Mouse (Mus musculus): ENCODE measurements around the gene Rapgef1. TPM values are rescaled to one million over a fixed set of nuclear protein-coding genes. Genes with fewer than 3 reads are reported as not detected.

Rapgef1 gene
- total and polyA plus RNA-seq, 2 experiments, result 11.8 to 25.3 TPM

- TF ChIP-seq CTCF (IDR thresholded peaks at IDR 0.05; ENCODE audit: low read depth, low read length), result no peak
- TF ChIP-seq POLR2A (IDR thresholded peaks at IDR 0.05; ENCODE audit: extremely low read depth, insufficient read depth, low read length), result no peak
- H3K36me3 ChIP-seq (ENCODE audit: control insufficient read depth, insufficient read depth, low read length), result no peaks in the 10 kb centered on the region
- H3K9ac ChIP-seq (ENCODE audit: low read depth, low read length), result no peak overlapping the region
- no peak for DNase-seq (ENCODE audit: extremely low read depth, low read depth, low spot score)
- H3K4me1 ChIP-seq (ENCODE audit: control insufficient read depth, insufficient read depth, low read length), result peaks cover 9% of the 10 kb centered on the region
- no peak overlapping the region for H3K27ac ChIP-seq (replicated peaks; ENCODE audit: insufficient read depth, low read depth, low read length)
- no peaks in the 10 kb centered on the region for H3K27me3 ChIP-seq (ENCODE audit: control insufficient read depth, insufficient read depth, low read length)
- 82% methylated on average over 3 of the region's 3 CpGs for WGBS
- peaks cover 59% of the 10 kb centered on the region; the same call in 1 of the 2 replicates for H3K79me2 ChIP-seq (ENCODE audit: control insufficient read depth, insufficient read depth, low read length)
- no peak overlapping the region for H3K4me3 ChIP-seq (ENCODE audit: insufficient read depth, low read depth, low read length)
These were observed 22.2 kb downstream of the Rapgef1 start for GRCm38 (mm10) chr2:29641707-29642106.

DNA sequence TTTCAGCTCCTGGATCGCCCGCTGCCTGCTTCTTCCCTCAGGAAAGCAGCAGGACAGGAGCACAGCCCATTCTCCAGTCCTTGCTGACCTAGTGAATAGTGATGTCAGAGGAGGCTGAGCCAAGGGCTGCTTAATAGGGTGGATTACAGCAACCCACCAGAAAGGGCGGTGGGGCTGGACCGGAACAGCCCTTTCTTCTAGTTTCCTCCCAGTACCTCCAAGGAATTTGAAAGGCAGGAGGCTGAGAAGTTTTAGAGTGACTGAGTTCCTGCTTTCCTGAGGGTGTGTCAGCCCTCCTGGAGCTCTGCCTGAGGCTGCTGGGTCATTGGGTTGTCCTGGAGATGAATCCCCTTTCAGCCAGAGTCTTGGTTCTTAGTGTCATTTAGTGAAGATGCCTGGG lies 23.9 kb downstream of the Rapgef1 start:
- Histone ChIP-seq H3K27ac (replicated peaks; ENCODE audit: insufficient read depth, low read depth, low read length) (peak overlapping the region; percentile 41), H3K36me3 (ENCODE audit: control insufficient read depth, insufficient read depth, low read length) (no peaks in the 10 kb centered on the region), H3K79me2 (ENCODE audit: control insufficient read depth, insufficient read depth, low read length) (peaks cover 57% of the 10 kb centered on the region; the same call in 1 of the 2 replicates), H3K9ac (ENCODE audit: low read depth, low read length) (no peak overlapping the region), H3K27me3 (ENCODE audit: control insufficient read depth, insufficient read depth, low read length) (no peaks in the 10 kb centered on the region), H3K4me3 (ENCODE audit: insufficient read depth, low read depth, low read length) (no peak overlapping the region), H3K4me1 (ENCODE audit: control insufficient read depth, insufficient read depth, low read length) (peaks cover 9% of the 10 kb centered on the region)
- TF ChIP-seq POLR2A (IDR thresholded peaks at IDR 0.05; ENCODE audit: extremely low read depth, insufficient read depth, low read length) (no peak), CTCF (IDR thresholded peaks at IDR 0.05; ENCODE audit: low read depth, low read length) (no peak)
- 83% methylated on average over 4 of the region's 4 CpGs for WGBS
- no peak for DNase-seq (ENCODE audit: extremely low read depth, low read depth, low spot score)

- Histone ChIP-seq H3K27me3 (ENCODE audit: control insufficient read depth, insufficient read depth, low read length) (no peaks in the 10 kb centered on the region), H3K4me3 (ENCODE audit: insufficient read depth, low read depth, low read length) (no peak overlapping the region), H3K27ac (replicated peaks; ENCODE audit: insufficient read depth, low read depth, low read length) (no peak overlapping the region), H3K9ac (ENCODE audit: low read depth, low read length) (no peak overlapping the region), H3K79me2 (ENCODE audit: control insufficient read depth, insufficient read depth, low read length) (peaks cover 50% of the 10 kb centered on the region; the same call in 1 of the 2 replicates), H3K36me3 (ENCODE audit: control insufficient read depth, insufficient read depth, low read length) (no peaks in the 10 kb centered on the region), H3K4me1 (ENCODE audit: control insufficient read depth, insufficient read depth, low read length) (peaks cover 10% of the 10 kb centered on the region)
- WGBS, result 62% methylated on average over 4 of the region's 4 CpGs
- TF ChIP-seq CTCF (IDR thresholded peaks at IDR 0.05; ENCODE audit: low read depth, low read length) (no peak), POLR2A (IDR thresholded peaks at IDR 0.05; ENCODE audit: extremely low read depth, insufficient read depth, low read length) (no peak)
- no peak for DNase-seq (ENCODE audit: extremely low read depth, low read depth, low spot score)
These were observed 25.6 kb downstream of the Rapgef1 start for GRCm38 (mm10) chr2:29645071-29645628.

DNA sequence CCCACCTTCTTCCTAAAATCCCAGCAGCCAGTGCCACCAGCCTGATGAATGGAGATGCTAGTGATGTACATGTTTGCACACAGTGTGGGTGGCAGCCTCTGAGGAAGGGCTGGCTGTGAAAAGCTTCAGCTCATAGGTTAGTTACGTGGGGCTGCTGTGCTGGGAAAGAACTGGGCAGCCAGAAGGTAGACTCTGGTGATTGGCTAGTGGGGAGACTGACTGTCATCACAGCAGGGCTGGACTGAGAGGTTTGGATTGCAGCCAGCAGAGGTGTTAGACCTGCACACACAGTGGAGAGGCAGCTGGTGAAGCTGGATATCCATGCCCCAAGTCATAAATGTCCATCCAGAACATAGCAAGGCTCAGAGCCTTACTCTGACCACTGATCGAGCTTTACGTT lies 27.1 kb downstream of the Rapgef1 start:
- Histone ChIP-seq H3K4me1 (ENCODE audit: control insufficient read depth, insufficient read depth, low read length) (peaks cover 10% of the 10 kb centered on the region), H3K27me3 (ENCODE audit: control insufficient read depth, insufficient read depth, low read length) (no peaks in the 10 kb centered on the region), H3K9ac (ENCODE audit: low read depth, low read length) (no peak overlapping the region), H3K4me3 (ENCODE audit: insufficient read depth, low read depth, low read length) (no peak overlapping the region), H3K27ac (replicated peaks; ENCODE audit: insufficient read depth, low read depth, low read length) (no peak overlapping the region), H3K36me3 (ENCODE audit: control insufficient read depth, insufficient read depth, low read length) (no peaks in the 10 kb centered on the region), H3K79me2 (ENCODE audit: control insufficient read depth, insufficient read depth, low read length) (peaks cover 47% of the 10 kb centered on the region; the same call in 1 of the 2 replicates)
- DNase-seq (ENCODE audit: extremely low read depth, low read depth, low spot score), result no peak
- 73% methylated on average over 3 of the region's 3 CpGs for WGBS
- no peak for TF ChIP-seq POLR2A (IDR thresholded peaks at IDR 0.05; ENCODE audit: extremely low read depth, insufficient read depth, low read length)
- TF ChIP-seq CTCF (IDR thresholded peaks at IDR 0.05; ENCODE audit: low read depth, low read length), result no peak

DNA sequence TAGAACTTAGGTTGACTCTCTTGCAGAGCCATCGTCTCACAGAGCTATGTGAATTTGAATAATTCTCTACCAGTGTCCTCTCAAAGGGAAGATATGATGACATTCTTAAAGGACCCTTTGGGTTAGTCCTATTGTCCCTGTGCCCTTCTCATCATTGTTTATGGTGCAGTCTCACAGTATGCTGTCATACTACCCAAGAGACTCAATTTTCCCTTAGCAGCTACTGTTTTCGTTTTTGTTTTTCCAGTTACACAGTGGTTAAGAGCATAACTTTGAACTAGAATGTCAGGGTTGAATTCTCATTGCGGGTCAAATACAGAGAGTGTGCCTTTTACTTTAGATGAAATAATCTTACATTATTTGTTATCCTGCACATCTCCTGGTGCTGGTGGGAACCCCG lies 27.6 kb downstream of the Rapgef1 start:
- Histone ChIP-seq H3K4me1 (ENCODE audit: control insufficient read depth, insufficient read depth, low read length) (peaks cover 10% of the 10 kb centered on the region), H3K79me2 (ENCODE audit: control insufficient read depth, insufficient read depth, low read length) (peaks cover 51% of the 10 kb centered on the region; the same call in 1 of the 2 replicates), H3K9ac (ENCODE audit: low read depth, low read length) (no peak overlapping the region), H3K27me3 (ENCODE audit: control insufficient read depth, insufficient read depth, low read length) (no peaks in the 10 kb centered on the region), H3K4me3 (ENCODE audit: insufficient read depth, low read depth, low read length) (no peak overlapping the region), H3K27ac (replicated peaks; ENCODE audit: insufficient read depth, low read depth, low read length) (no peak overlapping the region), H3K36me3 (ENCODE audit: control insufficient read depth, insufficient read depth, low read length) (no peaks in the 10 kb centered on the region)
- TF ChIP-seq CTCF (IDR thresholded peaks at IDR 0.05; ENCODE audit: low read depth, low read length) (no peak), POLR2A (IDR thresholded peaks at IDR 0.05; ENCODE audit: extremely low read depth, insufficient read depth, low read length) (no peak)
- DNase-seq (ENCODE audit: extremely low read depth, low read depth, low spot score), result no peak
- WGBS, result 90% methylated on average over 4 of the region's 4 CpGs

- Histone ChIP-seq H3K36me3 (ENCODE audit: control insufficient read depth, insufficient read depth, low read length) (no peaks in the 10 kb centered on the region), H3K4me1 (ENCODE audit: control insufficient read depth, insufficient read depth, low read length) (peaks cover 10% of the 10 kb centered on the region), H3K4me3 (ENCODE audit: insufficient read depth, low read depth, low read length) (no peak overlapping the region), H3K79me2 (ENCODE audit: control insufficient read depth, insufficient read depth, low read length) (peaks cover 52% of the 10 kb centered on the region; the same call in 1 of the 2 replicates), H3K27me3 (ENCODE audit: control insufficient read depth, insufficient read depth, low read length) (no peaks in the 10 kb centered on the region), H3K27ac (replicated peaks; ENCODE audit: insufficient read depth, low read depth, low read length) (no peak overlapping the region), H3K9ac (ENCODE audit: low read depth, low read length) (no peak overlapping the region)
- no peak for DNase-seq (ENCODE audit: extremely low read depth, low read depth, low spot score)
- 82% methylated on average over 7 of the region's 7 CpGs for WGBS
- TF ChIP-seq CTCF (IDR thresholded peaks at IDR 0.05; ENCODE audit: low read depth, low read length) (no peak), POLR2A (IDR thresholded peaks at IDR 0.05; ENCODE audit: extremely low read depth, insufficient read depth, low read length) (no peak)
These were observed 28.3 kb downstream of the Rapgef1 start for GRCm38 (mm10) chr2:29647808-29648207.
